23 mouse cellular contexts compared by ENCODE assay signal in the genomic region with DNA sequence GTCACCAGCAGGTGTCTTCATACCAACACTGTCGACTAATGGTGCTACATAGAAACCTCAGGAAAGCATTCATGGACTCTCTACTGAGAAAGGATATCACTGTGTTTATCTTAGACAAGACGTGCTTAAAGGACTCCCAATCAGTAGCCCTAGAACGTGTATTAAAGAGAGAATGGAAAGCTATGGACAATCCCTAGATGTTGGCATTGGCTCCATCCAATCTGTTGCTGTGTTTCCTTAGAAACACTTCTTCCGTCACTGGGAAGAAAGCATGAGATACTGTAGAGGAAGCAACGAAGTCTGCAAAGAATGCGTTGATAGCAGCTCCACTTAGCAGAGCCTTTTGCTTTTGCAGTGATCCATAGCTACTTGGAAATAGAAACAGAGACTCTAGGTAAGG. TPM values are rescaled to one million over a fixed set of nuclear protein-coding genes. Genes with fewer than 3 reads are reported as not detected.
DNase-seq lines count a peak whose midpoint lies in the region; ATAC-seq lines count a peak whose summit lies in the region.
"Had no signal": no experiment of that assay in that cellular context is flagged by ENCODE, and none has a peak within 500 bp of the region (broad histone marks: within the 10 kb centered on the region; RNA-seq: fewer than 3 reads in every experiment).

No protein-coding gene starts in this region.

- DNase-seq in heart, postnatal 25 days (ENCODE audit: low spot score): no peak
- DNase-seq: adrenal gland, adult 2 months; adrenal gland, postnatal 10 days; adrenal gland, postnatal 25 days; cerebellum, adult 11 months; cerebellum, adult 18-20 months; cerebellum, adult 8-10 months; cerebellum, adult 9-11 months; cerebellum, postnatal 14 days; cerebellum, postnatal 36 days; embryo, embryonic 11 days had no signal

- H3K9ac ChIP-seq in heart, embryonic 14.5 days (ENCODE audit: low read length): no peak overlapping the region
- H3K9ac ChIP-seq in heart, embryonic 16.5 days (ENCODE audit: low read length): no peak overlapping the region
- no peak overlapping the region for H3K9ac ChIP-seq in heart, embryonic 11.5 days (ENCODE audit: low read depth, low read length)
- H3K9ac ChIP-seq: embryonic facial prominence, embryonic 13.5 days; embryonic facial prominence, embryonic 15.5 days; forebrain, embryonic 12.5 days had no signal

- no peak overlapping the region; a peak in 1 of 4 replicates for H3K27ac ChIP-seq in heart, embryonic 14.5 days (replicated peaks in 1 of 2; ENCODE audit: control insufficient read depth in 1 of 2, insufficient read depth in 1 of 2, low read depth in 2 of 2, low read length in 2 of 2)
- no peak overlapping the region for H3K27ac ChIP-seq in heart, embryonic 16.5 days (ENCODE audit: low read length)
- no peak overlapping the region for H3K27ac ChIP-seq in heart, embryonic 11.5 days (ENCODE audit: low read depth, low read length)
- H3K27ac ChIP-seq: embryonic facial prominence, embryonic 13.5 days; embryonic facial prominence, embryonic 15.5 days; forebrain, embryonic 10.5 days; forebrain, embryonic 12.5 days had no signal

- H3K9me3 ChIP-seq in heart, embryonic 14.5 days (ENCODE audit: control insufficient read depth, low read length): no peaks in the 10 kb centered on the region
- no peaks in the 10 kb centered on the region for H3K9me3 ChIP-seq in heart, embryonic 16.5 days (replicated peaks; ENCODE audit: control insufficient read depth, low read length)
- no peaks in the 10 kb centered on the region for H3K9me3 ChIP-seq in heart, embryonic 11.5 days (replicated peaks; ENCODE audit: control insufficient read depth, low read length)
- H3K9me3 ChIP-seq: embryonic facial prominence, embryonic 13.5 days; embryonic facial prominence, embryonic 15.5 days; forebrain, embryonic 10.5 days; forebrain, embryonic 12.5 days had no signal

- H3K4me3 ChIP-seq in heart, embryonic 14.5 days (ENCODE audit: control insufficient read depth in 1 of 2, insufficient read depth in 1 of 2, low read depth in 1 of 2, low read length in 2 of 2): no peak overlapping the region
- no peak overlapping the region for H3K4me3 ChIP-seq in heart, embryonic 16.5 days (ENCODE audit: low read length)
- no peak overlapping the region for H3K4me3 ChIP-seq in heart, embryonic 11.5 days (ENCODE audit: low read depth, low read length)
- H3K4me3 ChIP-seq: embryonic facial prominence, embryonic 13.5 days; embryonic facial prominence, embryonic 15.5 days; erythroblast, embryonic 14.5 days; forebrain, embryonic 10.5 days; forebrain, embryonic 12.5 days had no signal

- ATAC-seq in heart, embryonic 14.5 days (ENCODE audit: insufficient number of reproducible peaks, insufficient read depth, low FRiP score, low read depth): peak; percentile 72; the same call in 1 of the 2 replicates
- peak; percentile 65 for ATAC-seq in heart, embryonic 16.5 days (replicated peaks; ENCODE audit: extremely low read depth, insufficient read depth, low FRiP score)
- no peak for ATAC-seq in heart, embryonic 11.5 days (replicated peaks; ENCODE audit: insufficient number of reproducible peaks, low FRiP score, low TSS enrichment)
- ATAC-seq: forebrain, embryonic 14.5 days; forebrain, embryonic 16.5 days had no signal

- H3K4me1 ChIP-seq in heart, embryonic 14.5 days (ENCODE audit: control insufficient read depth in 2 of 2, insufficient read depth in 2 of 2, low read length in 2 of 2): no peaks in the 10 kb centered on the region
- no peaks in the 10 kb centered on the region for H3K4me1 ChIP-seq in heart, embryonic 16.5 days (ENCODE audit: control insufficient read depth, insufficient read depth, low read length)
- H3K4me1 ChIP-seq in heart, embryonic 11.5 days (ENCODE audit: control insufficient read depth, insufficient read depth, low read length): no peaks in the 10 kb centered on the region
- H3K4me1 ChIP-seq: embryonic facial prominence, embryonic 13.5 days; forebrain, embryonic 10.5 days; forebrain, embryonic 12.5 days had no signal

- no peaks in the 10 kb centered on the region for H3K36me3 ChIP-seq in heart, embryonic 14.5 days (ENCODE audit: control insufficient read depth, insufficient read depth, low read length)
- no peaks in the 10 kb centered on the region for H3K36me3 ChIP-seq in heart, embryonic 16.5 days (ENCODE audit: control insufficient read depth, insufficient read depth)
- H3K36me3 ChIP-seq in heart, embryonic 11.5 days (ENCODE audit: control insufficient read depth, insufficient read depth, low read length): no peaks in the 10 kb centered on the region
- H3K36me3 ChIP-seq: embryonic facial prominence, embryonic 13.5 days; embryonic facial prominence, embryonic 15.5 days; forebrain, embryonic 10.5 days; forebrain, embryonic 12.5 days had no signal

- 51% methylated on average over 6 of the region's 6 CpGs for WGBS in heart, embryonic 14.5 days
- 58% methylated on average over 6 of the region's 6 CpGs for WGBS in heart, embryonic 16.5 days
- 59% methylated on average over 6 of the region's 6 CpGs for WGBS in heart, embryonic 11.5 days (ENCODE audit: insufficient replicate concordance)

- intact Hi-C loops in heart, postnatal 25 days (cut with DNase I): no loop called here

- no peak overlapping the region for H3K4me2 ChIP-seq in heart, embryonic 14.5 days (ENCODE audit: low read length)
- no peak overlapping the region for H3K4me2 ChIP-seq in heart, embryonic 16.5 days (ENCODE audit: low read depth, low read length)
- no peak overlapping the region for H3K4me2 ChIP-seq in heart, embryonic 11.5 days
- H3K4me2 ChIP-seq: embryonic facial prominence, embryonic 13.5 days; embryonic facial prominence, embryonic 15.5 days; forebrain, embryonic 12.5 days had no signal

- H3K27me3 ChIP-seq in heart, embryonic 14.5 days (ENCODE audit: control insufficient read depth, insufficient read depth, low read length): no peaks in the 10 kb centered on the region
- H3K27me3 ChIP-seq in heart, embryonic 16.5 days (ENCODE audit: control insufficient read depth, insufficient read depth, low read length): no peaks in the 10 kb centered on the region
- H3K27me3 ChIP-seq in heart, embryonic 11.5 days (ENCODE audit: control insufficient read depth, insufficient read depth, low read length): no peaks in the 10 kb centered on the region
- H3K27me3 ChIP-seq: embryonic facial prominence, embryonic 13.5 days; embryonic facial prominence, embryonic 15.5 days; forebrain, embryonic 12.5 days had no signal

RNA-seq across cellular contexts. Expression of a gene that starts 32.6 kb away (rescaled TPM):
- polyA plus RNA-seq in heart, embryonic 14.5 days (2014; fragmentation: Nextera tagmentation; extraction: Ambion mirVana): 0.40 and 0.57 TPM in 2 replicates
- under 1 TPM; 0.11 to 0.60 TPM for total RNA-seq in heart, postnatal 25 days (2021)
- 1.1 and 1.2 TPM in 2 replicates for polyA plus RNA-seq in heart, embryonic 16.5 days (2015; fragmentation: Nextera tagmentation; extraction: Ambion mirVana)
- polyA plus RNA-seq in heart, embryonic 11.5 days (2014; fragmentation: Nextera tagmentation; extraction: Ambion mirVana): 0.36 and 0.54 TPM in 2 replicates
- total RNA-seq: common myeloid progenitor, adult 5-6 weeks; MEL had no signal
- polyA plus RNA-seq: erythroblast, embryonic 14.5 days had no signal
